Mouse (Mus musculus): ENCODE measurements at regions not wholly inside any gene's neighbourhood (a gene's known extent, or its start where the extent isn't known, plus 50 kb on each side); places are given as distances from the start of the nearest gene placed in this dataset.

DNA sequence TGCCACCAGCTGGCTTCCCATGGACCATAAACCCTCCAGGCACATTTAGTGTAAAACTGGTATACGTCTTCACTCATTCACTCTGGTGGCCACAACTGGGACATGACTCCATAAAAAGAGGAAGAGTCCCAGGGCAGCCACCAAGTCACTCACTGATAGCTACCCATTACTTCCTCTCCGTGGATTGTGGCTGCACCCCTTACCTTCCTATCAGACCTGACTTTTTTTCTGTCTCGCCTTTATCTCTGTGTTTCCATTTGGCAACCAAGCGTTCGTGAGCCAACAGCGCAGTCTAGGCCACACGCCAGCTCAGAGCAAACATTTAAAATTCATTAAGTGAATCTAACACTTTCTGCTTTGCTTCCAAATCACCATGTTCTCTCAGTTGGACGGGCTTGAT is 53.9 kb upstream of the Slc44a1 start:
- DNase-seq: no peak
- no peak for TF ChIP-seq CTCF (IDR thresholded peaks at IDR 0.05; ENCODE audit: insufficient read depth, low read length)
- no peak for TF ChIP-seq POLR2A (IDR thresholded peaks at IDR 0.05; ENCODE audit: borderline replicate concordance, extremely low read depth, low read depth, low read length)
- 57% methylated on average over 8 of the region's 8 CpGs for WGBS
- Histone ChIP-seq H3K4me3 (replicated peaks; ENCODE audit: extremely low read depth, low read depth, low read length) (no peak overlapping the region), H3K4me1 (ENCODE audit: control insufficient read depth, insufficient read depth, low read length) (peaks cover 2% of the 10 kb centered on the region; the same call in 1 of the 2 replicates)

DNA sequence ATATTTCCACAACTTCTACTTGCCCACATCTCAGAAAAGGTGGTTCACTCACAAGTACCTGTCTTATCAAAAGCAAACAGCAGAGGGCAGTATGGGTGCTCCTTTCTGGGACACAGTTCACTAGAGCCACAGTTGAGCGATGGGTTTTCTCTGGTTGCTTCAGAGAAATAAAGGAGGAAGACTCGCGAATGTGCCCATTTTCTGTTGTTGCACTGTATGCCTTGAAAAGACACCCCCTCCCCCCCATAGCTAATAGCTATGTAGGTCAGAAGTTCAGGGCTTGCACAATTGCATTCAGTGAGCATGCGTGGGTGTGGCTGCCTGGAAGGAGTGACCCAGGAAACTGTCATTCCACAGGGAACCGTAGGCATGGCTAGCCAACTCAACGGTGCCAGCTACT is 55.5 kb upstream of the Slc44a1 start:
- Histone ChIP-seq H3K4me3 (replicated peaks; ENCODE audit: extremely low read depth, low read depth, low read length) (no peak overlapping the region), H3K4me1 (ENCODE audit: control insufficient read depth, insufficient read depth, low read length) (peaks cover 2% of the 10 kb centered on the region; the same call in 1 of the 2 replicates)
- 3% methylated on average over 6 of the region's 6 CpGs for WGBS
- TF ChIP-seq CTCF (IDR thresholded peaks at IDR 0.05; ENCODE audit: insufficient read depth, low read length) (peak; percentile 65), POLR2A (IDR thresholded peaks at IDR 0.05; ENCODE audit: borderline replicate concordance, extremely low read depth, low read depth, low read length) (no peak)
- peak; percentile 60 for DNase-seq

DNA sequence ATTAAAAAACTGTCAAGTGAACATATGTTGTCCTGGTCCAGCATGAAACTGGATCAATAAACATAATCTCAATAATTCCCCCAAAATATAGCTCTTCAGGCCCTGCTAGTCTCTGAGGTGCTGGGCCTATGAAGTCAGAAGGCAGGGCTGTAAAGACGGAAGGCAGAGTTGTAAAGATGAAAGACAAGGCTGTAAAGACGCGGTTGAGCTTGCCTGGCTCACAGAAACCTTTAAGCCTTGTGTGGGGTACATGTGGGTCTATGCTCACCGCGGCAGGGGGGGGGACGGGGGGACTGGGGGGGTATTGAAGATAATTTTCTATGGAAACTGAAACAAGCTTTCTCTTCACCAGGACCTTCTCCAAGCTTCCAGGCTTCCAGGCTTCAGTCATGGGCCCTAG is 56.1 kb upstream of the Slc44a1 start:
- no peak for DNase-seq
- peaks cover 2% of the 10 kb centered on the region; the same call in 1 of the 2 replicates for H3K4me1 ChIP-seq (ENCODE audit: control insufficient read depth, insufficient read depth, low read length)
- no peak overlapping the region for H3K4me3 ChIP-seq (replicated peaks; ENCODE audit: extremely low read depth, low read depth, low read length)
- WGBS: 75% methylated on average over 6 of the region's 6 CpGs
- TF ChIP-seq POLR2A (IDR thresholded peaks at IDR 0.05; ENCODE audit: borderline replicate concordance, extremely low read depth, low read depth, low read length): no peak
- no peak for TF ChIP-seq CTCF (IDR thresholded peaks at IDR 0.05; ENCODE audit: insufficient read depth, low read length)

- DNase-seq: no peak
- Histone ChIP-seq H3K4me3 (replicated peaks; ENCODE audit: extremely low read depth, low read depth, low read length) (no peak overlapping the region), H3K4me1 (ENCODE audit: control insufficient read depth, insufficient read depth, low read length) (peaks cover 2% of the 10 kb centered on the region; the same call in 1 of the 2 replicates)
- 70% methylated on average over 4 of the region's 4 CpGs for WGBS
- TF ChIP-seq POLR2A (IDR thresholded peaks at IDR 0.05; ENCODE audit: borderline replicate concordance, extremely low read depth, low read depth, low read length) (no peak), CTCF (IDR thresholded peaks at IDR 0.05; ENCODE audit: insufficient read depth, low read length) (no peak)
Observed at GRCm38 (mm10) chr4:53382012-53382411, 58.2 kb upstream of the Slc44a1 start.

DNA sequence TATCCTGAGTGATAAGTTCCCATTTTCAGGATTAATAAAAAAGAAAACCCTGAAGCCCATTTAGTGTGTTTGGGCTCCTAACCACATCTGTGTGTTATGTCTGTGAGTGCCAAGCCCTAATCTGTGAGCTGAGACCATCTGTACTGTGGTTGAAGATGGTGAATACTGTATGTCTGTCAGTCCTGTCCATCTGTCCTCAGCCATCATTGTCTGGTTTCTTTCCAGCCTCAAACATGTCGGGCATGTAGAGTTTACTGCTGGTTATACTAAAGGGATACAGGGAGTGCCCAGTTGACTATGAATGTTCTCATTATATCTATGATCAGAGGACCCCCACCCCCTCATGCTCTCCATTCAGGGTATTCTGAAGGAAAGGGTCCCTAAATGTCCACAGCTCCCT is 60.4 kb upstream of the Slc44a1 start:
- TF ChIP-seq CTCF (IDR thresholded peaks at IDR 0.05; ENCODE audit: insufficient read depth, low read length) (no peak), POLR2A (IDR thresholded peaks at IDR 0.05; ENCODE audit: borderline replicate concordance, extremely low read depth, low read depth, low read length) (no peak)
- 92% methylated on average over 1 of the region's 1 CpGs for WGBS
- H3K4me3 ChIP-seq (replicated peaks; ENCODE audit: extremely low read depth, low read depth, low read length): no peak overlapping the region
- DNase-seq: no peak
- H3K4me1 ChIP-seq (ENCODE audit: control insufficient read depth, insufficient read depth, low read length): no peaks in the 10 kb centered on the region

GRCm38 (mm10) chr4:53376995-53377394 is 63.2 kb upstream of the Slc44a1 start:
- WGBS: 68% methylated on average over 4 of the region's 4 CpGs
- no peaks in the 10 kb centered on the region for H3K4me1 ChIP-seq (ENCODE audit: control insufficient read depth, insufficient read depth, low read length)
- DNase-seq: no peak
- TF ChIP-seq POLR2A (IDR thresholded peaks at IDR 0.05; ENCODE audit: borderline replicate concordance, extremely low read depth, low read depth, low read length) (no peak), CTCF (IDR thresholded peaks at IDR 0.05; ENCODE audit: insufficient read depth, low read length) (no peak)
- no peak overlapping the region for H3K4me3 ChIP-seq (replicated peaks; ENCODE audit: extremely low read depth, low read depth, low read length)

- Histone ChIP-seq H3K4me1 (ENCODE audit: control insufficient read depth, insufficient read depth, low read length) (no peaks in the 10 kb centered on the region), H3K4me3 (replicated peaks; ENCODE audit: extremely low read depth, low read depth, low read length) (no peak overlapping the region)
- 65% methylated on average over 2 of the region's 2 CpGs for WGBS
- no peak for DNase-seq
- TF ChIP-seq CTCF (IDR thresholded peaks at IDR 0.05; ENCODE audit: insufficient read depth, low read length) (no peak), POLR2A (IDR thresholded peaks at IDR 0.05; ENCODE audit: borderline replicate concordance, extremely low read depth, low read depth, low read length) (no peak)
Observed at GRCm38 (mm10) chr4:53356374-53356773, 83.8 kb upstream of the Slc44a1 start.

DNA sequence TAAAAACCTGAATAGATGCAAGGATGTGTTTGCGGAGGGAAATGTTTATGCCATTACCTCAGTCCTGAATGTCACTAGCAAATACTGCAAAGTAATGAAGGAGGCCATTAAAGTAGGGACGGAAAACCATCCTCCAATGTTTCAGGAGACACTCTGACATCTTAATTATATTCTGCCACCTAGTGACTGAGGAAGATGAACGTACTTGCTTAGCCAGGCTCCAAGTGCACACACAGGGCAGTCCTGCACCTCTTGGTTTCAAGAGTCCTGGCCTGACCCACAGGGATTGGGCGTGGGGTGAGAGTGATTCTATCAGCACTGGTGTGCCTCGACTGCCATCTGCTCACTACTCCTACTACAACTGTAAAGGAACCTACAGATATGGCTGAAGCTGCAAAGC is 85.3 kb upstream of the Slc44a1 start:
- TF ChIP-seq POLR2A (IDR thresholded peaks at IDR 0.05; ENCODE audit: borderline replicate concordance, extremely low read depth, low read depth, low read length) (no peak), CTCF (IDR thresholded peaks at IDR 0.05; ENCODE audit: insufficient read depth, low read length) (peak; percentile 54; the same call in 1 of the 2 replicates)
- Histone ChIP-seq H3K4me1 (ENCODE audit: control insufficient read depth, insufficient read depth, low read length) (no peaks in the 10 kb centered on the region), H3K4me3 (replicated peaks; ENCODE audit: extremely low read depth, low read depth, low read length) (no peak overlapping the region)
- 24% methylated on average over 5 of the region's 5 CpGs for whole genome bisulfite sequencing
- peak; percentile 17 for DNase-seq

- TF ChIP-seq POLR2A (IDR thresholded peaks at IDR 0.05; ENCODE audit: borderline replicate concordance, extremely low read depth, low read depth, low read length): no peak
- no peak for TF ChIP-seq CTCF (IDR thresholded peaks at IDR 0.05; ENCODE audit: insufficient read depth, low read length)
- Histone ChIP-seq H3K4me3 (replicated peaks; ENCODE audit: extremely low read depth, low read depth, low read length) (no peak overlapping the region), H3K4me1 (ENCODE audit: control insufficient read depth, insufficient read depth, low read length) (no peaks in the 10 kb centered on the region)
- 41% methylated on average over 4 of the region's 4 CpGs for WGBS
- no peak for DNase-seq
Observed at GRCm38 (mm10) chr4:53353399-53354090, 86.7 kb upstream of the Slc44a1 start.

DNA sequence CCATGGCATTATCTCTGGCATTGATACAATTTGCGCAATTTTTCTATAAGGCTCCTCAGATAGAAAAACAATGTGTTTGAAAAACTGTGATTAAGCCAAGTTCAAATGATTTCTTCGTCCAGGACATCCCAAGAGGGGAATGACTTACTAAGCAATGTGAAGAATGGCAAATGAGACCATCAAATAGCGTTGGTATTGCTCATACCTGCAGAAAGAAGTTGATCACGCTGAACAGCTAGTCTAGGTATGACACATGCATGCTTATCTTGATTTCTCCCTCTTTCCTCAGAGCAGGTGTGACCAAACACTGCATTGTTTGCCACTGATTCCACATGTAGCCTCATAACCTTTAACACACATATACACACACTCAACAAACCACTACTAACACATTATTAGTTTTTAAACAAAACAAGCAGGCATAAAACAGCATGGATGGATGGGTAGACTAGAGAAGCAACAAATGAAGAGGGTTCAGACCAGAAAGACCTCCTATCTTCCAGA is 89.1 kb upstream of the Slc44a1 start:
- no peak for DNase-seq
- Histone ChIP-seq H3K4me1 (ENCODE audit: control insufficient read depth, insufficient read depth, low read length) (no peaks in the 10 kb centered on the region), H3K4me3 (replicated peaks; ENCODE audit: extremely low read depth, low read depth, low read length) (no peak overlapping the region)
- TF ChIP-seq CTCF (IDR thresholded peaks at IDR 0.05; ENCODE audit: insufficient read depth, low read length): no peak
- no peak for TF ChIP-seq POLR2A (IDR thresholded peaks at IDR 0.05; ENCODE audit: borderline replicate concordance, extremely low read depth, low read depth, low read length)
- WGBS: 89% methylated on average over 4 of the region's 4 CpGs
